Mouse (Mus musculus) hindbrain, embryonic 16.5 days (tissue): ENCODE measurements around the gene Lbhd1. TPM values are rescaled to one million over a fixed set of nuclear protein-coding genes. Genes with fewer than 3 reads are reported as not detected.

Source experiments
- ATAC-seq: fragments of 200-750 bp; cut with Nextera tagmentation; 2 replicates; pipeline ENCODE4 v1.8.0; 2017; ENCODE audit warnings: moderate TSS enrichment, moderate library complexity
- H3K27ac ChIP-seq: fragments of 300-500 bp; sonication (generic); 2 replicates; pipeline ENCODE4 v1.5.1; 2014; ENCODE audit warnings: low read depth, mild to moderate bottlenecking, control low read depth, low read length, moderate library complexity
- H3K27me3 ChIP-seq: fragments of 300-500 bp; sonication (generic); replicated peaks from 2 replicates; pipeline ENCODE4 v1.6.1; 2014; ENCODE audit warnings: low read length; ENCODE audit not compliant: control insufficient read depth, insufficient read depth
- H3K36me3 ChIP-seq: fragments of 300-500 bp; sonication (generic); 2 replicates; pipeline ENCODE4 v1.6.1; 2014; ENCODE audit warnings: mild to moderate bottlenecking, low read length, moderate library complexity, mixed read lengths; ENCODE audit not compliant: control insufficient read depth, insufficient read depth
- H3K4me1 ChIP-seq: fragments of 300-500 bp; sonication (generic); 2 replicates; pipeline ENCODE4 v1.6.1; 2014; ENCODE audit warnings: low read depth, low read length; ENCODE audit not compliant: control insufficient read depth, insufficient read depth
- H3K4me2 ChIP-seq: fragments of 300-500 bp; sonication (generic); 2 replicates; pipeline ENCODE4 v1.6.1; 2014; ENCODE audit warnings: mild to moderate bottlenecking, low read length, control low read depth, moderate library complexity
- H3K4me3 ChIP-seq: fragments of 300-500 bp; sonication (generic); 2 replicates; pipeline ENCODE4 v1.5.1; 2014; ENCODE audit warnings: mild to moderate bottlenecking, low read length, control low read depth, moderate library complexity
- H3K9ac ChIP-seq: fragments of 300-500 bp; sonication (generic); 2 replicates; pipeline ENCODE4 v1.6.1; 2014; ENCODE audit warnings: low read depth, mild to moderate bottlenecking, control low read depth, low read length, moderate library complexity
- H3K9me3 ChIP-seq: fragments of 300-500 bp; sonication (generic); 2 replicates; pipeline ENCODE4 v1.6.1; 2014; ENCODE audit warnings: mild to moderate bottlenecking, low read length, moderate library complexity; ENCODE audit not compliant: control insufficient read depth
- WGBS: fragments of 180-500 bp; shearing (Covaris S2); extraction: QIAGEN DNeasy Blood & Tissue Kit; methylation state at CpG from one replicate; pipeline ENCODE4 v1.1.7; 2014; 5-methylcytosine and 5-hydroxymethylcytosine counted together
- polyA plus RNA-seq: library from polyadenylated mRNA; unstranded; fragments of >200 nt; fragmentation: Nextera tagmentation; extraction: Ambion mirVana; gene quantifications from 2 replicates; pipeline ENCODE4 v1.2.1, GENCODE M21; 2015

Lbhd1 gene
- polyA plus RNA-seq, 1 experiment from 2014 or later, result 35.0 TPM

DNA sequence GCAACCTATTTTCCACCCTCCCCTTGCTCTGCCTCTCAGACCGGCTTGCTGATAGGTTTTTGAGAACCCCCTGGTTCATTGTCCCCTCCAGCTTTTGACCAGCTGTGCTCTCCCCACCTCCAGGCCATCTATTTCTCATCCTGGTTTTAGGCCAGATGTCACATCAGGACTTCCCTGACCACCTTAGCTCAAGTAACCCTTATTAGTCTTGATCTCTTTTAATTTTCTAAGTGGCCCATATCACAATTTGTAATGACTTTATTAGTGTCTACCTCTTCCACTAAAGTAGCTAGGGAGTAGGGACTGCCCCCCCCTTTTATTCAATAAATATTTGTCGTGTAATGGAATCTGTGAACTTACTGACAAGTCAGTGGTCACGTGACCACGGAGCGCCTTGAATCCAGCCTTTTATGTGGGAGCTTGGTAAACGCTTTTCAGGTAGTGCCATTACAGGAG lies 37.3 kb downstream of the Lbhd1 start:
- no peak; the same call in 1 of the 2 replicates for ATAC-seq
- H3K9me3 ChIP-seq, result no peaks in the 10 kb centered on the region
- H3K36me3 ChIP-seq, result peaks cover 12% of the 10 kb centered on the region
- H3K27ac ChIP-seq, result peak overlapping the region; percentile 89
- peak overlapping the region; percentile 79 for H3K9ac ChIP-seq
- no peaks in the 10 kb centered on the region for H3K27me3 ChIP-seq
- peaks cover 9% of the 10 kb centered on the region for H3K4me1 ChIP-seq
- under 1% methylated on average over 6 of the region's 6 CpGs for WGBS
- H3K4me3 ChIP-seq, result peak overlapping the region; percentile 93
- peak overlapping the region; percentile 87 for H3K4me2 ChIP-seq

DNA sequence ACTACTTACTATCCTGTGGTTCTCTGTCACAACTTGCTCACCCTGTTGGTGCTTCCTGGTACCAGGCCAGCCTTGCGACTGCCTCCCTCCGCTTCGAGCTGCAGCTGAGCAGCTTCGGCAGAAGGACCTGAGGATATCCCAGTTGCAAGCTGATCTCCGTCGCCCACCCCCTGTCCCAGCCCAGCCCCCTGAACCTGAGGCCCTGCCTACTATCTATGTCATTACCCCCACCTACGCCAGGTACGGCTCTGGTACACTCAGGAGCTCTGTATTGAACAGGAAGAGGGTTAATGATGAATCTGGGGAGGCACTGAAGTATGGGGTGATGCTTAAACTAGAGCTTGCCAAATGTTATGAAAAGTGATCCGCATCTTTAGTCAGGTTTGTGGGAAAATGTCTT lies 38.2 kb downstream of the Lbhd1 start:
- peak overlapping the region; percentile 87 for H3K4me2 ChIP-seq
- H3K9ac ChIP-seq, result peak overlapping the region; percentile 38
- peaks cover 15% of the 10 kb centered on the region for H3K36me3 ChIP-seq
- H3K27ac ChIP-seq, result no peak overlapping the region
- H3K27me3 ChIP-seq, result no peaks in the 10 kb centered on the region
- no peak overlapping the region for H3K4me3 ChIP-seq
- 81% methylated on average over 9 of the region's 9 CpGs for WGBS
- H3K4me1 ChIP-seq, result peaks cover 9% of the 10 kb centered on the region
- ATAC-seq, result no peak
- no peaks in the 10 kb centered on the region for H3K9me3 ChIP-seq

DNA sequence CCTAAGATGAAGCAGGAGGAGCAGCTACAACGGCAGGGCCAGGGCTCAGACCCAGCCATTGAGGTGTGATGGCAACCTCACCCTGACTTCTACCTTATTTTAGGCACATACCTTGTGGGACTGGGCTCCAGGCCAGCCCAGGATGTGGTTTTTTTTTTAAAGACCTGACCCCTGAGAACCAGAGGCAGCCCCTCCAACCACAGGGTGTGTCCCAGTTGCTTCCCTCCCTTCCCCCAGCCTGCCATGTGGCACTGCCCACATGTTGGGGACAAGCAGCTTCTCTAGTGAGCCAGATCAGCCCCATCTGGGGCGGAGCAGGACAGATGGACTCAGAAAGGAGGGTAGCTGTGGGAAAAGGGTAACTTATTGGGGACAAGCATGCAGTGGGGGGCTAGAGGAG lies 43.2 kb downstream of the Lbhd1 start:
- H3K4me3 ChIP-seq, result no peak overlapping the region
- WGBS, result 88% methylated on average over 2 of the region's 2 CpGs
- no peak overlapping the region for H3K9ac ChIP-seq
- 0 out of 2 replicates have a peak, but pooled peaks cover 2% of the 10 kb centered on the region for H3K27me3 ChIP-seq
- no peaks in the 10 kb centered on the region for H3K9me3 ChIP-seq
- no peak overlapping the region for H3K4me2 ChIP-seq
- H3K36me3 ChIP-seq, result peaks cover 14% of the 10 kb centered on the region
- H3K27ac ChIP-seq, result no peak overlapping the region
- no peak for ATAC-seq
- H3K4me1 ChIP-seq, result peaks cover 9% of the 10 kb centered on the region

DNA sequence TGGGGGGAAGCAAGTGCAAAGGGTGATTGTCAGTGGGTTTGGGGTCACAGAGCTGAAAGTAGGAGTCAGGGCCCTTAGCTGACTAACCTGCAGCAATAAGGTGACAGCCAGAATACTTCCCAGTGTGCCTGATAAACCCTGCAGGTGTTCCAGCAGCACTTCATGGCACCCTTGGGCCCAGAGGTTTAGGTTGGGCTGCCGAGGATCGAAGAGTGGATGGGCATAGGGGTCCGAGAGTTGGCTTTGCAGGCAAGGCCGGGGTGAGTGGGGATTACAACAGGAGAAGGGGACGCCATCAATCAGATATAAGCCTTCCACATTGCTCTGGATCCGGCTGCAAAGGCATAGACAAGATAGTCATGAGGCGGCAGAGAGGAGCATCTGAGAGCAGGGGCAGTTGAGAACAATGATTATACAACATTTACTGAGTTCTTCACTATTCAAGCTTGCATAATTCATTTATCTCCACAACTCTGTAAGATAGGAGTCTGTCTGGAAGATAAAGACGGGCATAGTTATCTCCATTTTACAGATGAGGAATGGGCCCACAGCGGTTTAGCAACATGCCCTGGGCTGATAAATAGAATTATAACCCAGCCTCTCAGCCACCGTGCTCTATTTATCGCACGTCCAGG lies 44.5 kb downstream of the Lbhd1 start:
- ATAC-seq, result no peak
- no peak overlapping the region for H3K4me2 ChIP-seq
- no peak overlapping the region for H3K9ac ChIP-seq
- peaks cover 8% of the 10 kb centered on the region for H3K4me1 ChIP-seq
- H3K4me3 ChIP-seq, result no peak overlapping the region
- 91% methylated on average over 12 of the region's 12 CpGs for WGBS
- H3K27me3 ChIP-seq, result 0 out of 2 replicates have a peak, but pooled peaks cover 2% of the 10 kb centered on the region
- H3K27ac ChIP-seq, result no peak overlapping the region
- H3K9me3 ChIP-seq, result no peaks in the 10 kb centered on the region
- H3K36me3 ChIP-seq, result peaks cover 14% of the 10 kb centered on the region

DNA sequence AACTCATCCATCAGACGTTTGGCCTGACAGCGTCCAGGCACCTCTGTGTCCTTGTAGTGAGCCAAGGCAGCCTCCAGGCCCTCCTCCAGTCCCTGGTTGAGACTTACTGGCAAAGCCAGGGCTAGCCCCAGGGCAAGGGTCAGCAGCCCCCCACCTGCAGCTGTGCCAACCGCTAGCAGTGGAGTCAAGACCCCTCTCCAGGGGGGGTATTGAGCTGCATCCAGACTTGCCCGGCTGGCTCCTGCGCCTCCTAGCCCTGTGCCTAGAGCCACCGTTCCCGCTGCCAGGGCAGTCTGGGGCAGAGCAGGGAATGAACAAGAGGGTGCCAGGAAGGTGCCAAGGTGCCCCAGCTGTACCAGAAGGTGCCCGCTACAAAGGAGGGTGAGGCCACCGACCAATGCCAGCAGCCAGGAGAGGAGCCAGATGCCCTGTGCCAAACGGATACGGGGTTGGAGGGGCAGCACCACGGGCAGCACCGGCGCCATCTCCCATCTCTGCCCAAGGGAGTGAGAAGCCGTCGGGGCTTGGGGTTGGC lies 45.2 kb downstream of the Lbhd1 start:
- Histone ChIP-seq H3K9me3 (no peaks in the 10 kb centered on the region), H3K4me3 (peak overlapping the region; percentile 57), H3K36me3 (peaks cover 14% of the 10 kb centered on the region), H3K4me1 (peaks cover 8% of the 10 kb centered on the region), H3K27ac (no peak overlapping the region), H3K9ac (peak overlapping the region; percentile 73), H3K4me2 (peak overlapping the region; percentile 72), H3K27me3 (0 out of 2 replicates have a peak, but pooled peaks cover 2% of the 10 kb centered on the region)
- 16% methylated on average over 16 of the region's 16 CpGs for WGBS
- peak; percentile 40 for ATAC-seq

DNA sequence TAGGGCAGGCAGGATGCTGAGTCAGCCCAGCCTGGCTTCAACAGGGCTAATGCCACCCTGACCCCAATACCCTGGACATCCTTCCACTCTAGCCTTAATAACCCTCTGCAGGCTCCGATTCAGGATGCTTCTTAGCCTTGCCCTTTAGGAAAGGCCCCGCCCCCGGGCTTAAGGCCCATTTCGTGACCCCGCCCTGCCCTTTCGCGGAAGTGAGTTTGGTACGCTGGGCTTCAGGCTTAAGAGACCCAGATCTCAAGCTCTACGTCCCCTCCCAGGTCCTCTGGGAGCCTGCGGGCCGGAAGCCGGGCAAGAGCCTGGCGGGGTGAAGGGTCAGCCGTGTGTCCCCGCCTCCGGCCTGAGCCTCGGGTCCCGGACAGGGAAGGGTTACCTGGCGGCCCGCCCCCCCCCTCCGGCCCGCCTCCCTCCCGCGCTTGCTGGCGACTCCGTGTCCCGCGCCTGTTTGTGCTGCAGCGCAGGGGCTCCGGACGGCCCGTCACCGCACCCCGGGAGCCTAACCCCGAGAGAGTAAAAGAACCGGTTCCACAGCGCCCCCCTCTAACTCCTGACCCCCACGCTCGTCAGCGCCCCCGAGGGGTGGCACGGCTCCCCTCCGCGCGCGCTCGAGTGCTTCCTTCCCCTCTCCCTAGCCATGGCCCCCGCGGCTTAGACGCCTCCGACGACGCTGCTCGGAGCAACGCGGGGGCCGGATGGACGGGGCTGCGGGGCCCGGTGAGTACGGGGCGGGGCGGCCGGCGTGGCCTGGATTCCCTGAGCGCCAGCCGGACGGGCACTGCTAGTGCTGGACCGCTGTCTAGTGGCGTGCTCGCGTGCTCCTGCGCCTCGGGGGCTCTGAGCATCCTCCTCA lies 45.9 kb downstream of the Lbhd1 start, which contains the start of the genes Rom1 and Eml3:
Rom1 (minus strand) TSS at position 133 of the 865 bp plus-strand sequence.
Eml3 (plus strand) TSS at position 329 of the 865 bp plus-strand sequence.
- Histone ChIP-seq H3K27ac (peak within 1 kb of the TSS; percentile 55; the same call in 1 of the 2 replicates), H3K36me3 (peaks cover 14% of the 10 kb centered on the region), H3K27me3 (0 out of 2 replicates have a peak, but pooled peaks cover 2% of the 10 kb centered on the region), H3K4me3 (peak within 1 kb of the TSS; percentile 57), H3K4me1 (peaks cover 8% of the 10 kb centered on the region), H3K4me2 (peak within 1 kb of the TSS; percentile 72), H3K9ac (peak within 1 kb of the TSS; percentile 73), H3K9me3 (no peaks in the 10 kb centered on the region)
- ATAC-seq, result peak; percentile 59
- under 1% methylated on average over 66 of the region's 74 CpGs for WGBS

DNA sequence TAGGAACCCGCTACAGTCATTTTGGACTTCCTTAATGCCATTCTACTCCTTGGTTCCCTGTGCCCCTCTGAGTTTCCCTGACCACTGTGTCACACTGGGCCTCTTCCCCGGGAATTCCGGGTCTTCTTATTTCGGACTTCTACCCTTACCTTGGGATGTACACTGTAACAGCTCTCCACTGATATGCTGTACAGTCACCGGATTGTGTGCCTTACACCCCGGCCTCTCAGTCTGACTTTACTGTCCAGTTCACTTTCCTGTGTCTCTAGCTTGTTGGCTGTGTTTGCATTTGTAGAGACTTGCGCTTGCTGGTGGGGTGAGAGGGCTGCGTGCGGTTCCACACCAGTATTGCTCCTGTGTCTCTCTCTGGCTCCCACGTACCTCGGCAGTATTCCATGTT lies 46.6 kb downstream of the Lbhd1 start:
- H3K9ac ChIP-seq, result peak overlapping the region; percentile 73
- ATAC-seq, result no peak
- 0 out of 2 replicates have a peak, but pooled peaks cover 2% of the 10 kb centered on the region for H3K27me3 ChIP-seq
- H3K4me2 ChIP-seq, result peak overlapping the region; percentile 72
- H3K4me3 ChIP-seq, result peak overlapping the region; percentile 57
- peaks cover 14% of the 10 kb centered on the region for H3K36me3 ChIP-seq
- H3K27ac ChIP-seq, result no peak overlapping the region
- H3K4me1 ChIP-seq, result peaks cover 8% of the 10 kb centered on the region
- 17% methylated on average over 11 of the region's 11 CpGs for WGBS
- no peaks in the 10 kb centered on the region for H3K9me3 ChIP-seq

DNA sequence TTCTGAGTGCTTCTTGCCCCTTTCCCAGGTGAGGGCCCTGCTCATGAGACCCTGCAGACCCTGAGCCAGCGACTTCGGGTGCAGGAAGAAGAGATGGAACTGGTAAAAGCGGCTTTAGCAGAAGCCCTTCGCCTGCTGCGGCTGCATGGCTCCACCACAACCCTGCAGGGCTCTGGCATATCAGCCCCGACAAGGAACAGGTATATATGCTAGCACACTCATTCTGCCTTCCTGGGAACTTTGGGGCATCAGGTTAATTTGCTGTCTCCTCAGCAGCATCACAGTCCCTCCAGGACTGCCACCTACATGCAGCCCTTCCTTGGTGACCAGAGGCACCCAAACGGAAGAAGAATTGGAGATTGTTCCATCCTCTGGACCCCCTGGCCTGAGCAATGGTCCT lies 47.2 kb downstream of the Lbhd1 start:
- H3K9ac ChIP-seq, result no peak overlapping the region
- no peak overlapping the region for H3K27ac ChIP-seq
- 82% methylated on average over 7 of the region's 7 CpGs for WGBS
- peaks cover 11% of the 10 kb centered on the region for H3K36me3 ChIP-seq
- no peak overlapping the region; the same call in 1 of the 2 replicates for H3K4me2 ChIP-seq
- H3K4me3 ChIP-seq, result no peak overlapping the region
- H3K27me3 ChIP-seq, result 0 out of 2 replicates have a peak, but pooled peaks cover 2% of the 10 kb centered on the region
- no peak for ATAC-seq
- no peaks in the 10 kb centered on the region for H3K9me3 ChIP-seq
- H3K4me1 ChIP-seq, result peaks cover 8% of the 10 kb centered on the region
